In genomic region chr6:85512577-85513530, GRCm38 (mm10) we compare ENCODE assay signal across 8 mouse cellular contexts. TPM values are rescaled to one million over a fixed set of nuclear protein-coding genes. Genes with fewer than 3 reads are reported as not detected.
DNase-seq lines count a peak whose midpoint lies in the region; ATAC-seq and TF ChIP-seq lines count a peak whose summit lies in the region.

No protein-coding gene starts in this region.

- DNase-seq in heart, embryonic 10.5 days (ENCODE audit: low spot score): peak; percentile 74
- DNase-seq in heart, adult 2 months: no peak
- DNase-seq in CD4-positive, CD25-positive, alpha-beta regulatory T cell, adult 2 months (ENCODE audit: low read depth, low spot score): peak; percentile 13
- DNase-seq in cerebellum, postnatal 14 days: peak; percentile 56 to 60
- no peak for DNase-seq in hindbrain, embryonic 14.5 days (ENCODE audit: low spot score)
- peak; percentile 48 for DNase-seq in midbrain, embryonic 10.5 days (ENCODE audit: low spot score)
- DNase-seq in stomach, postnatal 0 days (ENCODE audit: low spot score): no peak
- no peak for DNase-seq in spleen, adult 12 weeks (ENCODE audit: low spot score)

- no peak for TF ChIP-seq EP300 in heart, adult 2 months (IDR thresholded peaks at IDR 0.05; ENCODE audit: insufficient read depth, low read depth, low read length)
- no peak for TF ChIP-seq EP300 in stomach, postnatal 0 days (optimal IDR thresholded peaks at IDR 0.05)

- no peaks in the 10 kb centered on the region for H3K36me3 ChIP-seq in heart, embryonic 10.5 days
- no peaks in the 10 kb centered on the region for H3K36me3 ChIP-seq in heart, adult 2 months (ENCODE audit: control insufficient read depth, insufficient read depth, low read length)
- no peaks in the 10 kb centered on the region for H3K36me3 ChIP-seq in hindbrain, embryonic 14.5 days (replicated peaks; ENCODE audit: control insufficient read depth, insufficient read depth)
- no peaks in the 10 kb centered on the region for H3K36me3 ChIP-seq in midbrain, embryonic 10.5 days
- no peaks in the 10 kb centered on the region for H3K36me3 ChIP-seq in stomach, postnatal 0 days (ENCODE audit: control insufficient read depth, insufficient read depth, low read length)

- peaks cover 27% of the 10 kb centered on the region for H3K4me1 ChIP-seq in heart, embryonic 10.5 days
- H3K4me1 ChIP-seq in heart, adult 2 months (ENCODE audit: control insufficient read depth, insufficient read depth, low read length): no peaks in the 10 kb centered on the region
- peaks cover 10% of the 10 kb centered on the region for H3K4me1 ChIP-seq in hindbrain, embryonic 14.5 days (replicated peaks; ENCODE audit: control insufficient read depth, insufficient read depth, low read length)
- peaks cover 32% of the 10 kb centered on the region for H3K4me1 ChIP-seq in midbrain, embryonic 10.5 days
- no peaks in the 10 kb centered on the region; the same call in 1 of the 2 replicates for H3K4me1 ChIP-seq in stomach, postnatal 0 days (replicated peaks; ENCODE audit: control insufficient read depth, insufficient read depth)

- TF ChIP-seq CTCF in heart, adult 2 months (IDR thresholded peaks at IDR 0.05): no peak
- no peak for TF ChIP-seq CTCF in stomach, postnatal 0 days (IDR thresholded peaks at IDR 0.05; ENCODE audit: low read depth)

- no peak overlapping the region for H3K27ac ChIP-seq in heart, embryonic 10.5 days
- no peak overlapping the region for H3K27ac ChIP-seq in heart, adult 2 months
- H3K27ac ChIP-seq in hindbrain, embryonic 14.5 days: no peak overlapping the region
- no peak overlapping the region for H3K27ac ChIP-seq in midbrain, embryonic 10.5 days (replicated peaks)
- H3K27ac ChIP-seq in stomach, postnatal 0 days (replicated peaks): no peak overlapping the region

- ATAC-seq in hindbrain, embryonic 14.5 days (ENCODE audit: low FRiP score): peak; percentile 35
- ATAC-seq in stomach, postnatal 0 days (ENCODE audit: low FRiP score, low TSS enrichment): 0 out of 2 replicates have a peak, but pooled peaks have one; percentile 27

- no peaks in the 10 kb centered on the region for H3K79me2 ChIP-seq in heart, adult 2 months (replicated peaks; ENCODE audit: control insufficient read depth, insufficient read depth, low read length)

- H3K9ac ChIP-seq in heart, adult 2 months (ENCODE audit: low read depth, low read length): no peak overlapping the region
- H3K9ac ChIP-seq in hindbrain, embryonic 14.5 days: peak overlapping the region; percentile 35
- no peak overlapping the region for H3K9ac ChIP-seq in stomach, postnatal 0 days (ENCODE audit: low read length)

- no peaks in the 10 kb centered on the region for H3K9me3 ChIP-seq in heart, embryonic 10.5 days
- H3K9me3 ChIP-seq in hindbrain, embryonic 14.5 days (ENCODE audit: control insufficient read depth, low read length): no peaks in the 10 kb centered on the region
- H3K9me3 ChIP-seq in midbrain, embryonic 10.5 days (replicated peaks): no peaks in the 10 kb centered on the region
- no peaks in the 10 kb centered on the region for H3K9me3 ChIP-seq in stomach, postnatal 0 days (ENCODE audit: control insufficient read depth, low read length)

- intact Hi-C loops in heart, adult 2 months (cut with DNase I): no loop called here

- H3K4me2 ChIP-seq in hindbrain, embryonic 14.5 days (replicated peaks): peak overlapping the region; percentile 85
- H3K4me2 ChIP-seq in stomach, postnatal 0 days (replicated peaks; ENCODE audit: low read depth): peak overlapping the region; percentile 70

- H3K4me3 ChIP-seq in heart, embryonic 10.5 days: peak overlapping the region; percentile 67
- no peak overlapping the region for H3K4me3 ChIP-seq in heart, adult 2 months
- H3K4me3 ChIP-seq in hindbrain, embryonic 14.5 days (replicated peaks; ENCODE audit: low read length): peak overlapping the region; percentile 43
- H3K4me3 ChIP-seq in midbrain, embryonic 10.5 days: peak overlapping the region; percentile 60
- peak overlapping the region; percentile 40 for H3K4me3 ChIP-seq in stomach, postnatal 0 days (ENCODE audit: low read depth, low read length)

- TF ChIP-seq POLR2A in heart, adult 2 months (IDR thresholded peaks at IDR 0.05; ENCODE audit: insufficient read depth, low read depth, low read length): no peak

- WGBS in heart, embryonic 10.5 days: 1% methylated on average over 90 of the region's 90 CpGs
- 1% methylated on average over 90 of the region's 90 CpGs for WGBS in heart, adult 2 months
- WGBS in hindbrain, embryonic 14.5 days: 1% methylated on average over 79 of the region's 90 CpGs
- WGBS in midbrain, embryonic 10.5 days: under 1% methylated on average over 86 of the region's 90 CpGs
- under 1% methylated on average over 57 of the region's 90 CpGs for WGBS in stomach, postnatal 0 days

- peaks cover 97% of the 10 kb centered on the region for H3K27me3 ChIP-seq in heart, embryonic 10.5 days (ENCODE audit: insufficient read depth, poor library complexity, severe bottlenecking)
- peaks cover 25% of the 10 kb centered on the region for H3K27me3 ChIP-seq in heart, adult 2 months (ENCODE audit: control insufficient read depth, insufficient read depth, low read length)
- peaks cover 64% of the 10 kb centered on the region for H3K27me3 ChIP-seq in hindbrain, embryonic 14.5 days (ENCODE audit: control insufficient read depth, insufficient read depth, low read length)
- peaks cover 89% of the 10 kb centered on the region for H3K27me3 ChIP-seq in midbrain, embryonic 10.5 days (ENCODE audit: low read depth, poor library complexity, severe bottlenecking)
- peaks cover 34% of the 10 kb centered on the region for H3K27me3 ChIP-seq in stomach, postnatal 0 days (ENCODE audit: control insufficient read depth, insufficient read depth, low read length)

RNA-seq across cellular contexts. Expression of gene Egr4, which starts 0.5 kb away (rescaled TPM):
- not detected in 2 replicates for polyA plus RNA-seq in heart, embryonic 10.5 days (2016; fragmentation: Nextera tagmentation; extraction: Ambion mirVana)
- not detected for total RNA-seq in heart, adult 2 months (2021)
- not detected in 2 replicates for polyA plus RNA-seq in heart, adult 2 months (2012; rRNA removed)
- polyA plus RNA-seq in hindbrain, embryonic 14.5 days (2014; fragmentation: Nextera tagmentation; extraction: Ambion mirVana): 0.08 and 0.18 TPM in 2 replicates
- 0.06 TPM in 1 of 2 replicates, not detected in the other for polyA plus RNA-seq in midbrain, embryonic 10.5 days (2016; fragmentation: Nextera tagmentation; extraction: Ambion mirVana)
- not detected in 2 replicates for polyA plus RNA-seq in stomach, postnatal 0 days (2015; fragmentation: Nextera tagmentation; extraction: Ambion mirVana)

RNA-seq across cellular contexts. Expression of gene Fbxo41, which starts 10.1 kb away (rescaled TPM):
- polyA plus RNA-seq in heart, embryonic 10.5 days (2016; fragmentation: Nextera tagmentation; extraction: Ambion mirVana): 0.04 and 0.13 TPM in 2 replicates
- total RNA-seq in heart, adult 2 months (2021): under 1 TPM in 1 of 2 experiments, not detected in 1; 0.02 TPM
- 0.02 and 0.03 TPM in 2 replicates for polyA plus RNA-seq in heart, adult 2 months (2012; rRNA removed)
- 10.3 and 12.7 TPM in 2 replicates for polyA plus RNA-seq in hindbrain, embryonic 14.5 days (2014; fragmentation: Nextera tagmentation; extraction: Ambion mirVana)
- polyA plus RNA-seq in midbrain, embryonic 10.5 days (2016; fragmentation: Nextera tagmentation; extraction: Ambion mirVana): 0.68 and 0.79 TPM in 2 replicates
- 0.10 and 0.16 TPM in 2 replicates for polyA plus RNA-seq in stomach, postnatal 0 days (2015; fragmentation: Nextera tagmentation; extraction: Ambion mirVana)

Comparison
In these comparisons a context has a peak if more than half of its experiments do, and no peak if none do; other contexts are left out.
1. DNase-seq: peak in heart, embryonic 10.5 days (single experiment), CD4-positive, CD25-positive, alpha-beta regulatory T cell, adult 2 months (single experiment), cerebellum, postnatal 14 days (2 of 2) and midbrain, embryonic 10.5 days (single experiment); none in heart, adult 2 months (0 of 2), hindbrain, embryonic 14.5 days (single experiment), stomach, postnatal 0 days (single experiment) and spleen, adult 12 weeks (single experiment).